Mouse (Mus musculus) erythroblast, embryonic 14.5 days (primary cell): ENCODE results near the gene Inka2.
"Not testable (repeated sequence)": the region's sequence is repeated elsewhere in the genome, so short reads cannot be mapped to it uniquely, and the experiment has no call there.

Source experiments
- GATA1 ChIP-seq: IDR thresholded peaks from 2 replicates; pipeline ENCODE4 v1.6.1; 2012; ENCODE audit warnings: low read length, inconsistent platforms, mixed read lengths
- TAL1 ChIP-seq: IDR thresholded peaks from 3 replicates; pipeline ENCODE4 v1.6.1; 2012; ENCODE audit warnings: low read length, inconsistent platforms, mixed read lengths

DNA sequence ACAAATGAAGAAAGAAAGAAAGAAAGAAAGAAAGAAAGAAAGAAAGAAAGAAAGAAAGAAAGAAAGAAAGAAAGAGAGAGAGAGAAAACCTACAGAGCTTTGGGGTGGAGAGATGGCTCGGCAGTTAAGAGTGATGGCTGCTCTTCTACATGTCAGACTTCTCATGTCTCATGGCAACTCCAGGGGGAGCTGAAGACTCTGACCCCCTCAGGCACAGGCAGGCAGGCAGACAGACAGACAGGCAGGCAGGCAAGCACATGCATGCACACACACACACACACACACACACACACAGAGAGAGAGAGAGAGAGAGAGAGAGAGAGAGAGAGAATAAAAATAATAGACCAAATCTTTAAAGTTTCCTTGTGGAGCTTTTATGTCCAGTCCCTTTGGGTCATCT lies 3.6 kb upstream of the Inka2 start:
- not testable (repeated sequence) for TF ChIP-seq GATA1, TAL1
